Mouse (Mus musculus) monocyte, adult 5-6 weeks (primary cell): ENCODE measurements around the gene Zfp777. TPM values are rescaled to one million over a fixed set of nuclear protein-coding genes. Genes with fewer than 3 reads are reported as not detected.

Experiments
- total RNA-seq: library from RNA; stranded (forward); fragments of 200-1000, 200-491, 200-594 nt; gene quantifications from 3 replicates; pipeline ENCODE4 v1.2.3, GENCODE M21; 2017

The Zfp777 gene
- total RNA-seq, 1 experiment from 2014 or later: 8.5 TPM

Other genes starting within 250 kb of the Zfp777 start
- gene Pdia4, start 235.5 kb downstream of the Zfp777 start, total RNA-seq: 164 to 238 TPM (median 188 TPM) in 3 replicates
- not detected in 3 replicates for gene Zfp786, start 218.0 kb downstream of the Zfp777 start, total RNA-seq
- 14.8 to 26.5 TPM (median 15.0 TPM) in 3 replicates for gene Zfp398, start 213.2 kb downstream of the Zfp777 start, total RNA-seq
- gene Zfp282, start 171.7 kb downstream of the Zfp777 start, total RNA-seq: 6.9 to 11.4 TPM (median 7.5 TPM) in 3 replicates
- 7.7 to 14.4 TPM (median 10.2 TPM) in 3 replicates for gene Zfp212, start 128.4 kb downstream of the Zfp777 start, total RNA-seq
- gene Zfp956, start 95.5 kb downstream of the Zfp777 start, total RNA-seq: 5.6 to 8.3 TPM (median 7.9 TPM) in 3 replicates
- gene Zfp746, start 37.7 kb upstream of the Zfp777 start, total RNA-seq: 28.5 to 37.9 TPM (median 35.7 TPM) in 3 replicates